Mouse (Mus musculus): ENCODE results near the gene Pim2. TPM values are rescaled to one million over a fixed set of nuclear protein-coding genes. Genes with fewer than 3 reads are reported as not detected.

Gene Pim2
- 4.8 and 5.0 TPM in 2 replicates for polyA plus RNA-seq (2015; fragmentation: Nextera tagmentation; extraction: Ambion mirVana)

DNA sequence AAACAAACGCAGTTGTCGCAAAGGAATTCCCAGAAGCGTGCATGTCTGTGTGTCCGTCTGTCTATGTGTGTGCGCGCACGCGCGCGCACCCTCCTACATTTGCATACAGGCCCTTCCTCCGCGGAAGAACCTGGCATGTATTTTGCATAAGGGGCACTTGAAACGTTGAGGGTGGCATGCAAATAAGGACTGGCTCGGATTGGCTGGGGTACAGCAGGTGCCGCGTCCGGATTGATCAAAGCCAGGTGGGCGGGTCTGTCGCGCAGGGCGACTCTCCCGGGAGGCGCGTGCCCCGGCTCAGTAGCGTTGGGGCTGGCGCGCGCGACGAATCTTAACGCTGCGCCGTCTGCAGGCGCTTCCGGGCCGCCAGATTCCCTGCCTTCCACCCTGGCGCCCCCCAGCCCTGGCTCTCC lies at the start of gene Pim2:
TSS of gene Pim2 (plus strand) at position 256 of the 413 bp plus-strand sequence.
- no peaks in the 10 kb centered on the region for H3K9me3 ChIP-seq (ENCODE audit: control insufficient read depth, low read length)
- H3K9ac ChIP-seq (ENCODE audit: low read length) = peak within 1 kb of the TSS; percentile 48
- TF ChIP-seq CTCF (IDR thresholded peaks at IDR 0.05; ENCODE audit: low read depth) = no peak
- no peak for TF ChIP-seq EP300 (optimal IDR thresholded peaks at IDR 0.05)
- H3K27me3 ChIP-seq (ENCODE audit: control insufficient read depth, insufficient read depth, low read length) = no peaks in the 10 kb centered on the region
- 14% methylated on average over 30 of the region's 38 CpGs for WGBS
- no peak within 1 kb of the TSS for H3K27ac ChIP-seq (replicated peaks)
- peak; percentile 94 for ATAC-seq (ENCODE audit: low FRiP score, low TSS enrichment)
- no peaks in the 10 kb centered on the region for H3K4me1 ChIP-seq (replicated peaks; ENCODE audit: control insufficient read depth, insufficient read depth)
- peak within 1 kb of the TSS; percentile 70 for H3K4me2 ChIP-seq (replicated peaks; ENCODE audit: low read depth)
- peak within 1 kb of the TSS; percentile 37 for H3K4me3 ChIP-seq (ENCODE audit: low read depth, low read length)
- DNase-seq (ENCODE audit: low spot score) = peak; percentile 87
- H3K36me3 ChIP-seq (ENCODE audit: control insufficient read depth, insufficient read depth, low read length) = peaks cover 2% of the 10 kb centered on the region; the same call in 1 of the 2 replicates

DNA sequence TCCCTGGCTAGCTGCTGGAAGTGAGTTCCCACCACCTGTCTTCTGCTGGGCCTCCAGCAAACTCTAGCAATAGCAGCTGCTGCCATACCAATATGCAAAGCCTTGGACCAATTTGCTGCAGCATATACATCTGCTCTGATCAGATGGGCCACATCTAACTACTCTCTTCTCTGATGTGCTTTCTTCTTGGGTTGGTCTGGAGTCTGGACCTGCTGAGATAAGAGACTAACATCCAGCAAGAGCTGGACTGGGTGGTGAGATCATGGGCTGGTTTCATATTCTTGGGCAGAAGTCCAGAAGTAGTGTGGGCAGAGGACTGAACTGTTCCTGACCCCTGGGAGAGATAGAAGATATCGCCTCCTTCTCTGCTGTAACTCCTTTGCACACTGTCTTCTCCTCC lies 40.9 kb upstream of the Pim2 start:
- 92% methylated on average over 1 of the region's 1 CpGs for WGBS
- Histone ChIP-seq H3K9ac (ENCODE audit: low read length) (no peak overlapping the region), H3K27ac (replicated peaks) (no peak overlapping the region), H3K36me3 (ENCODE audit: control insufficient read depth, insufficient read depth, low read length) (no peaks in the 10 kb centered on the region), H3K4me3 (ENCODE audit: low read depth, low read length) (no peak overlapping the region), H3K27me3 (ENCODE audit: control insufficient read depth, insufficient read depth, low read length) (no peaks in the 10 kb centered on the region), H3K4me2 (replicated peaks; ENCODE audit: low read depth) (no peak overlapping the region), H3K4me1 (replicated peaks; ENCODE audit: control insufficient read depth, insufficient read depth) (no peaks in the 10 kb centered on the region), H3K9me3 (ENCODE audit: control insufficient read depth, low read length) (no peaks in the 10 kb centered on the region)
- no peak for DNase-seq (ENCODE audit: low spot score)
- no peak for ATAC-seq (ENCODE audit: low FRiP score, low TSS enrichment)
- TF ChIP-seq CTCF (IDR thresholded peaks at IDR 0.05; ENCODE audit: low read depth) = no peak
- TF ChIP-seq EP300 (optimal IDR thresholded peaks at IDR 0.05) = no peak

DNA sequence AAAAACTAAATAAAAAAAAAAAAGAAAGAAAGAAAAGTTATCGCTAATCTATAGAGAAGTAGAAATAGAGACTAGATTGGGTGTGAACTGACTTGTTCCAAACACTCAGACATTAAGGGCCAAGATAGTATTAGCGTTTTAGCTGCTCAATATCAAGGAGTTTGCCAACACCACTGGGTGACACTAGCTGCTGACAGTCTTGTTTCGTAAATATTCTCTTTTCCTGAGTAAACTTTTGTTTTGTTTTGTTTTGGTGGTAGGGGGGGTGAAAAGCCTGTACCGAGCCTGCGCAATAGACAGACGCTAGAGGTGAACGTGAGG lies 37.3 kb upstream of the Pim2 start:
- no peak overlapping the region for H3K4me3 ChIP-seq (ENCODE audit: low read depth, low read length)
- no peaks in the 10 kb centered on the region for H3K9me3 ChIP-seq (ENCODE audit: control insufficient read depth, low read length)
- H3K27ac ChIP-seq (replicated peaks) = peak overlapping the region; percentile 63; the same call in 1 of the 2 replicates
- no peaks in the 10 kb centered on the region for H3K36me3 ChIP-seq (ENCODE audit: control insufficient read depth, insufficient read depth, low read length)
- peak overlapping the region; percentile 35; the same call in 1 of the 2 replicates for H3K4me2 ChIP-seq (replicated peaks; ENCODE audit: low read depth)
- H3K4me1 ChIP-seq (replicated peaks; ENCODE audit: control insufficient read depth, insufficient read depth) = no peaks in the 10 kb centered on the region
- no peaks in the 10 kb centered on the region for H3K27me3 ChIP-seq (ENCODE audit: control insufficient read depth, insufficient read depth, low read length)
- ATAC-seq (ENCODE audit: low FRiP score, low TSS enrichment) (no peak), DNase-seq (ENCODE audit: low spot score) (no peak)
- WGBS = 18% methylated on average over 7 of the region's 7 CpGs
- H3K9ac ChIP-seq (ENCODE audit: low read length) = no peak overlapping the region
- TF ChIP-seq EP300 (optimal IDR thresholded peaks at IDR 0.05) = no peak
- TF ChIP-seq CTCF (IDR thresholded peaks at IDR 0.05; ENCODE audit: low read depth) = no peak; the same call in 1 of the 2 replicates

GRCm38 (mm10) chrX:7841163-7842162 lies 36.6 kb upstream of the Pim2 start, which contains the start of gene Otud5:
TSS of gene Otud5 (plus strand) at chrX:7841364.
- H3K4me3 ChIP-seq (ENCODE audit: low read depth, low read length) = peak within 1 kb of the TSS; percentile 63
- no peaks in the 10 kb centered on the region for H3K27me3 ChIP-seq (ENCODE audit: control insufficient read depth, insufficient read depth, low read length)
- H3K9ac ChIP-seq (ENCODE audit: low read length) = peak within 1 kb of the TSS; percentile 79
- WGBS = 18% methylated on average over 66 of the region's 74 CpGs
- peak; percentile 97 for ATAC-seq (ENCODE audit: low FRiP score, low TSS enrichment)
- H3K4me1 ChIP-seq (replicated peaks; ENCODE audit: control insufficient read depth, insufficient read depth) = no peaks in the 10 kb centered on the region
- DNase-seq (ENCODE audit: low spot score) = peak; percentile 95
- H3K4me2 ChIP-seq (replicated peaks; ENCODE audit: low read depth) = peak within 1 kb of the TSS; percentile 64
- no peaks in the 10 kb centered on the region for H3K9me3 ChIP-seq (ENCODE audit: control insufficient read depth, low read length)
- no peak for TF ChIP-seq CTCF (IDR thresholded peaks at IDR 0.05; ENCODE audit: low read depth)
- TF ChIP-seq EP300 (optimal IDR thresholded peaks at IDR 0.05) = no peak
- H3K36me3 ChIP-seq (ENCODE audit: control insufficient read depth, insufficient read depth, low read length) = no peaks in the 10 kb centered on the region
- peak within 1 kb of the TSS; percentile 93 for H3K27ac ChIP-seq (replicated peaks)

- no peak for TF ChIP-seq EP300 (optimal IDR thresholded peaks at IDR 0.05)
- TF ChIP-seq CTCF (IDR thresholded peaks at IDR 0.05; ENCODE audit: low read depth) = no peak
- Histone ChIP-seq H3K27me3 (ENCODE audit: control insufficient read depth, insufficient read depth, low read length) (no peaks in the 10 kb centered on the region), H3K27ac (replicated peaks) (peak overlapping the region; percentile 93), H3K9ac (ENCODE audit: low read length) (peak overlapping the region; percentile 79), H3K4me1 (replicated peaks; ENCODE audit: control insufficient read depth, insufficient read depth) (no peaks in the 10 kb centered on the region), H3K36me3 (ENCODE audit: control insufficient read depth, insufficient read depth, low read length) (no peaks in the 10 kb centered on the region), H3K4me2 (replicated peaks; ENCODE audit: low read depth) (peak overlapping the region; percentile 64), H3K4me3 (ENCODE audit: low read depth, low read length) (peak overlapping the region; percentile 63), H3K9me3 (ENCODE audit: control insufficient read depth, low read length) (no peaks in the 10 kb centered on the region)
- DNase-seq (ENCODE audit: low spot score) (peak; percentile 41), ATAC-seq (ENCODE audit: low FRiP score, low TSS enrichment) (no peak)
- WGBS = 18% methylated on average over 32 of the region's 42 CpGs
These were observed 35.7 kb upstream of the Pim2 start for GRCm38 (mm10) chrX:7842318-7842717.

- no peak overlapping the region for H3K4me2 ChIP-seq (replicated peaks; ENCODE audit: low read depth)
- no peak for DNase-seq (ENCODE audit: low spot score)
- no peaks in the 10 kb centered on the region for H3K4me1 ChIP-seq (replicated peaks; ENCODE audit: control insufficient read depth, insufficient read depth)
- no peak for TF ChIP-seq CTCF (IDR thresholded peaks at IDR 0.05; ENCODE audit: low read depth)
- no peak for TF ChIP-seq EP300 (optimal IDR thresholded peaks at IDR 0.05)
- 63% methylated on average over 2 of the region's 2 CpGs for WGBS
- H3K4me3 ChIP-seq (ENCODE audit: low read depth, low read length) = no peak overlapping the region
- no peak for ATAC-seq (ENCODE audit: low FRiP score, low TSS enrichment)
- no peaks in the 10 kb centered on the region for H3K9me3 ChIP-seq (ENCODE audit: control insufficient read depth, low read length)
- H3K9ac ChIP-seq (ENCODE audit: low read length) = no peak overlapping the region
- no peaks in the 10 kb centered on the region for H3K27me3 ChIP-seq (ENCODE audit: control insufficient read depth, insufficient read depth, low read length)
- H3K27ac ChIP-seq (replicated peaks) = no peak overlapping the region
- no peaks in the 10 kb centered on the region for H3K36me3 ChIP-seq (ENCODE audit: control insufficient read depth, insufficient read depth, low read length)
These were observed 30.2 kb upstream of the Pim2 start for GRCm38 (mm10) chrX:7847845-7848244.

All from stomach, postnatal 0 days (tissue).